Mouse (Mus musculus) cortical plate, adult 2 months (tissue): ENCODE data around the gene Lrrc20.

Experiments
- CTCF ChIP-seq: fragments of 200-500 bp; IDR thresholded peaks from 2 replicates; pipeline ENCODE4 v1.5.1; 2011; ENCODE audit warnings: mild to moderate bottlenecking, control low read depth, low read length; ENCODE audit not compliant: insufficient read depth; ENCODE audit errors: extremely low read depth
- POLR2A ChIP-seq: fragments of 200-500 bp; IDR thresholded peaks from 2 replicates; pipeline ENCODE4 v1.6.1; 2011; ENCODE audit warnings: mild to moderate bottlenecking, low read length, control low read depth; ENCODE audit not compliant: insufficient read depth; ENCODE audit errors: extremely low read depth

DNA sequence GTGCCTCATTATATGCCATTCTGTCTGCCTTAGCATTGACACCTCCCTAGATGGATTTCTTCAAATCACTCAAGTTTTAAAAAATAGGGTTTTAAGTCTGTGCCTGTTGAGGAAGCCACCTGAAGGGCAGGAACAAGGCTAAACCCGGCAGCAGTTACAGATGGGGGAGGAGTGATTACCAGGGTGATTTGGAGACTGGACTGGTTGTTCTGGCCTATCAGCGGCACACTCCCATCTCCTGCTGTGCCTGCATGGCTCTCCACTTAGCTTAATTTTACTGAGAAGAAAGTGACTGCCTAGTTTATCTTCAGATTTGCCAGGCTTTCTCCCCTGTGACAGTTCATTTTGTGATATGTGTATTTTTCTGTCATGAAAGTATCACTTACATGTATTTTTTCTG lies 43.9 kb downstream of the Lrrc20 start:
- TF ChIP-seq POLR2A (no peak), CTCF (no peak)
